Mouse (Mus musculus) adrenal gland, postnatal 0 days (tissue): ENCODE measurements around the gene Parp9. TPM values are rescaled to one million over a fixed set of nuclear protein-coding genes. Genes with fewer than 3 reads are reported as not detected.

ENCODE experiments used
- polyA plus RNA-seq: library from polyadenylated mRNA; unstranded; fragments of >200 nt; fragmentation: Nextera tagmentation; extraction: Ambion mirVana; gene quantifications from 2 replicates; pipeline ENCODE4 v1.2.1, GENCODE M21; 2015

Gene Parp9
- polyA plus RNA-seq, result 13.1 and 18.2 TPM in 2 replicates

DNA sequence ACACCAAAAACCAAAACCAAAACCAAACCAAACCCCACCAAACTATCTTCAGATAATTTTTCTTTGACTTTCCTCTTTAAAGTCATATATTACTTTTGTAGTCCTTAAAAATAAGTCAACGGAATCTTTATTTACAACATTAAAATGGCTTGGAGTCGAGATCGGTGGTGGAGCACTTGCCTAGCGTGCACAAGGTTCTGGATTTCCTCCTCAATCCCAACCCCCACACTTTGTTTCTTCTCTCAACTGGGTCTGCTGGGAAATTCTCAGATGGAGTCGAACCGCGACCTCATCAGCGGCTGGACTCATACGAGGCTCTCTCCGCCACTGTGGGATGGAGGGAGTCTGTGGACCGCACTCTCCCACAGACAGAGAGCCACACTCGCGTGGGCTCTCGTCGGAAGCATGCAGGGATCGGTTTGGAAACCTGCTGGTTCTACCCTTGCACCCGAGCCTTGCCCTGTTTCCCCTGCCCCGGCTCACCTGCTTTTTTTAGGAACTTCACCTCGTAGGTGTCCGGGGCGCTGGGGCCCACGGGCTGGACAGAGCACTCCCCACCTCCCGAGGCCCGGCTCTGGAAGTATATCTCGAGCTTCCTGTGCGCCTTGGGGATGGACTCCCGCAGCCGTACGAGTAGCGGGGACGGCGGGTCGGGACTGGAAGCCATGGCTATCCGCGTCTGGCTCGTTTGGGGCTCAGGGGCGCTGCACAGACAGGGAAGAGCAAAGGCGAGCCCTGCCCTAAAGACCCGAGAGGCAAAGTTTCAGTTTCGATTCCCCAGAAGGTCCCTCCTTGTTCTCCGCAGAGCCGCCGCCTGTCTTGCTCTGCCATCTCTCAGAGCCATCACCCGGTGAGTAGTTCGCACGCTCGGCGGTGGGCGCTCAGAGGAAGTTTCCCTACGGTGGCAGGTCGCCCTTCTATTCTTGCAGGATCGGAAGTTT is at the start of gene Parp9, which contains the start of gene Dtx3l:
TSS of gene Parp9 (plus strand) at position 260 of the 941 bp plus-strand sequence.
TSS of gene Dtx3l (minus strand) at position 941 of the 941 bp plus-strand sequence.

DNA sequence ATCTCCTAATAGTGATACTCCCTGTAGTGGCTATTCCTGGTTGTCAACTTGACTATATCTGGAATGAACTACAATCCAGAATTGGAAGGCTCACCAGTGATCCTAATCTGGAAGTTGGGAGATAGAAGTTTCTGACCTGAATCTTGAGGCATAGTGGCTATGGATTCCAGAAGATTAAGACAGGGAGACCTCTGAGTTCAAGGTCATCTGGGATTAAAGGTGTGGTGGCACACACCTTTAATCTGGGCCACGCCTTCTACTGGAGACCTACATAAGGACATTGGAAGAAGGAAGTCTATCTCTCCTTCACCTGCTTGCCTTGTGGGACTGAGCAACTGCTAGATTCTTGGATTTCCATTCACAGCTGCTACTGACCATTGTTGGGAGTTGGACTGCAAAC is 40.2 kb downstream of the Parp9 start, which contains the start of gene Kpna1:
TSS of gene Kpna1 (plus strand) at position 301 of the 400 bp plus-strand sequence.

Other genes with a start within 250 kb of the Parp9 start
- gene Dirc2, start 169.1 kb upstream of the Parp9 start, polyA plus RNA-seq, result 23.0 and 27.6 TPM in 2 replicates
- gene Hspbap1, start 168.1 kb upstream of the Parp9 start, polyA plus RNA-seq, result 5.9 TPM in 2 replicates
- 2.3 and 3.6 TPM in 2 replicates for gene Parp14, start 66.9 kb upstream of the Parp9 start, polyA plus RNA-seq
- 4.4 and 5.1 TPM in 2 replicates for gene Dtx3l, start 681 bp downstream of the Parp9 start, polyA plus RNA-seq
- 13.0 and 19.4 TPM in 2 replicates for gene Kpna1, start 40.3 kb downstream of the Parp9 start, polyA plus RNA-seq
- 5.3 and 5.7 TPM in 2 replicates for gene Wdr5b, start 102.7 kb downstream of the Parp9 start, polyA plus RNA-seq
- gene Fam162a, start 133.1 kb downstream of the Parp9 start, polyA plus RNA-seq, result 407 and 445 TPM in 2 replicates
- 97.1 and 117 TPM in 2 replicates for gene Ccdc58, start 133.2 kb downstream of the Parp9 start, polyA plus RNA-seq
- 1.3 TPM in 1 of 2 replicates, not detected in the other for gene Csta1, start 192.8 kb downstream of the Parp9 start, polyA plus RNA-seq
- gene Stfa2l1, start 218.3 kb downstream of the Parp9 start, polyA plus RNA-seq, result 15.1 and 21.6 TPM in 2 replicates
- gene Gm5483, start 245.7 kb downstream of the Parp9 start, polyA plus RNA-seq, result 40.0 and 104 TPM in 2 replicates